Mouse (Mus musculus) lung, postnatal 0 days (tissue): Measurements from ENCODE around the gene Pde4a.

Source experiments
- CTCF ChIP-seq: IDR thresholded peaks from 2 replicates; pipeline ENCODE4 v1.5.1; 2016; ENCODE audit warnings: antibody characterized with exemption, mild to moderate bottlenecking
- EP300 ChIP-seq: IDR thresholded peaks from 2 replicates; pipeline ENCODE4 v1.6.1; 2016; ENCODE audit warnings: antibody characterized with exemption, mild to moderate bottlenecking, control low read depth

- TF ChIP-seq EP300 = no peak
- no peak for TF ChIP-seq CTCF
Observed at GRCm38 (mm10) chr9:21165041-21165951, at the start of gene Pde4a.
